20 mouse cellular contexts compared by ENCODE assay signal in genomic region chr9:108776614-108777013, GRCm38 (mm10). TPM values are rescaled to one million over a fixed set of nuclear protein-coding genes. Genes with fewer than 3 reads are reported as not detected.
A peak's percentile ranks its signal among the peaks of the same experiment; 100 is the strongest.
DNase-seq lines count a peak whose midpoint lies in the region; ATAC-seq and TF ChIP-seq lines count a peak whose summit lies in the region.
"Had no signal": no experiment of that assay in that cellular context is flagged by ENCODE, and none has a peak within 500 bp of the region (broad histone marks: within the 10 kb centered on the region; RNA-seq: fewer than 3 reads in every experiment).

No protein-coding gene starts in this region.

- DNase-seq in liver, embryonic 13.5 days = peak; percentile 23
- peak; percentile 43 for DNase-seq in stomach, postnatal 0 days (ENCODE audit: low spot score)
- DNase-seq in cerebellum, adult 11-12 months = no peak
- DNase-seq in spleen, postnatal 10 days (ENCODE audit: low spot score in 2 of 2) = no peak
- no peak for DNase-seq in kidney, postnatal 14 days
- DNase-seq: adrenal gland, adult 8-10 months; adrenal gland, postnatal 36 days; cerebellum, adult 8-10 months; cerebellum, postnatal 14 days; gastrocnemius, postnatal 10 days; heart, adult 18-20 months; heart, postnatal 10 days; heart, postnatal 4 days had no signal

- no peak overlapping the region for H3K4me3 ChIP-seq in liver, embryonic 13.5 days (replicated peaks)
- no peak overlapping the region for H3K4me3 ChIP-seq in stomach, postnatal 0 days (ENCODE audit: low read depth, low read length)
- H3K4me3 ChIP-seq: embryonic facial prominence, embryonic 12.5 days; forebrain, embryonic 15.5 days; heart, embryonic 10.5 days; hindbrain, embryonic 12.5 days had no signal

- H3K9me3 ChIP-seq in liver, embryonic 13.5 days (replicated peaks) = no peaks in the 10 kb centered on the region
- H3K9me3 ChIP-seq in stomach, postnatal 0 days (ENCODE audit: control insufficient read depth, low read length) = no peaks in the 10 kb centered on the region
- H3K9me3 ChIP-seq: embryonic facial prominence, embryonic 12.5 days; forebrain, embryonic 15.5 days; heart, embryonic 10.5 days; hindbrain, embryonic 12.5 days had no signal

- peaks cover 14% of the 10 kb centered on the region for H3K27me3 ChIP-seq in liver, embryonic 13.5 days
- H3K27me3 ChIP-seq in stomach, postnatal 0 days (ENCODE audit: control insufficient read depth, insufficient read depth, low read length) = no peaks in the 10 kb centered on the region
- H3K27me3 ChIP-seq: embryonic facial prominence, embryonic 12.5 days; forebrain, embryonic 15.5 days; hindbrain, embryonic 12.5 days had no signal

- H3K4me1 ChIP-seq in liver, embryonic 13.5 days (replicated peaks) = peaks cover 20% of the 10 kb centered on the region
- H3K4me1 ChIP-seq in stomach, postnatal 0 days (replicated peaks; ENCODE audit: control insufficient read depth, insufficient read depth) = peaks cover 4% of the 10 kb centered on the region; the same call in 1 of the 2 replicates
- H3K4me1 ChIP-seq: embryonic facial prominence, embryonic 12.5 days; forebrain, embryonic 15.5 days; hindbrain, embryonic 12.5 days had no signal

- no peak for TF ChIP-seq EP300 in stomach, postnatal 0 days (optimal IDR thresholded peaks at IDR 0.05)

- TF ChIP-seq CTCF in stomach, postnatal 0 days (IDR thresholded peaks at IDR 0.05; ENCODE audit: low read depth) = no peak

- WGBS in liver, embryonic 13.5 days (ENCODE audit: insufficient replicate concordance) = 60% methylated on average over 4 of the region's 4 CpGs
- 74% methylated on average over 4 of the region's 4 CpGs for WGBS in stomach, postnatal 0 days

- H3K36me3 ChIP-seq in liver, embryonic 13.5 days = no peaks in the 10 kb centered on the region
- H3K36me3 ChIP-seq in stomach, postnatal 0 days (ENCODE audit: control insufficient read depth, insufficient read depth, low read length) = no peaks in the 10 kb centered on the region
- H3K36me3 ChIP-seq: embryonic facial prominence, embryonic 12.5 days; forebrain, embryonic 15.5 days; heart, embryonic 10.5 days; hindbrain, embryonic 12.5 days had no signal

- H3K9ac ChIP-seq in liver, embryonic 13.5 days = peak overlapping the region; percentile 19; the same call in 1 of the 2 replicates
- H3K9ac ChIP-seq in stomach, postnatal 0 days (ENCODE audit: low read length) = no peak overlapping the region
- H3K9ac ChIP-seq: embryonic facial prominence, embryonic 12.5 days; forebrain, embryonic 15.5 days; hindbrain, embryonic 12.5 days had no signal

- peak; percentile 68; the same call in 1 of the 2 replicates for ATAC-seq in erythroid progenitor cell, adult 5-6 weeks (replicated peaks; ENCODE audit: low FRiP score, poor library complexity, severe bottlenecking)
- peak; percentile 92 for ATAC-seq in liver, embryonic 13.5 days (ENCODE audit: low read depth)
- peak; percentile 29; the same call in 1 of the 2 replicates for ATAC-seq in megakaryocyte progenitor cell, adult 5-6 weeks (replicated peaks; ENCODE audit: poor library complexity)
- peak; percentile 92 for ATAC-seq in stomach, postnatal 0 days (ENCODE audit: low FRiP score, low TSS enrichment)
- ATAC-seq: forebrain, embryonic 15.5 days; hindbrain, embryonic 16.5 days had no signal

- H3K27ac ChIP-seq in liver, embryonic 13.5 days = no peak overlapping the region
- no peak overlapping the region for H3K27ac ChIP-seq in stomach, postnatal 0 days (replicated peaks)
- H3K27ac ChIP-seq: embryonic facial prominence, embryonic 12.5 days; forebrain, embryonic 15.5 days; heart, embryonic 10.5 days; hindbrain, embryonic 12.5 days had no signal

- H3K4me2 ChIP-seq in liver, embryonic 13.5 days = peak overlapping the region; percentile 30
- H3K4me2 ChIP-seq in stomach, postnatal 0 days (replicated peaks; ENCODE audit: low read depth) = no peak overlapping the region
- H3K4me2 ChIP-seq: embryonic facial prominence, embryonic 12.5 days; forebrain, embryonic 15.5 days; hindbrain, embryonic 12.5 days had no signal

RNA-seq across cellular contexts. Expression of gene Ip6k2, which starts 7.0 kb away (rescaled TPM):
- 16.2 and 32.7 TPM in 2 replicates for total RNA-seq in erythroid progenitor cell, adult 5-6 weeks (2015; ENCODE audit: low replicate concordance)
- 32.5 and 80.9 TPM in 2 replicates for total RNA-seq in erythroid progenitor cell, adult 5-6 weeks (2017; ENCODE audit: low replicate concordance)
- 11.5 and 11.6 TPM in 2 replicates for polyA plus RNA-seq in liver, embryonic 13.5 days (2015; fragmentation: Nextera tagmentation; extraction: Ambion mirVana)
- total RNA-seq in megakaryocyte progenitor cell, adult 5-6 weeks (2015) = 12.9 and 21.1 TPM in 2 replicates
- total RNA-seq in megakaryocyte progenitor cell, adult 5-6 weeks (2017) = 40.9 and 50.6 TPM in 2 replicates
- 35.7 and 37.8 TPM in 2 replicates for polyA plus RNA-seq in stomach, postnatal 0 days (2015; fragmentation: Nextera tagmentation; extraction: Ambion mirVana)

RNA-seq across cellular contexts. Expression of gene Nckipsd, which starts 31.6 kb away (rescaled TPM):
- total RNA-seq in erythroid progenitor cell, adult 5-6 weeks (2015; ENCODE audit: low replicate concordance) = 2.9 and 6.1 TPM in 2 replicates
- total RNA-seq in erythroid progenitor cell, adult 5-6 weeks (2017; ENCODE audit: low replicate concordance) = 9.8 and 20.6 TPM in 2 replicates
- 3.9 and 5.9 TPM in 2 replicates for polyA plus RNA-seq in liver, embryonic 13.5 days (2015; fragmentation: Nextera tagmentation; extraction: Ambion mirVana)
- 8.4 and 8.7 TPM in 2 replicates for total RNA-seq in megakaryocyte progenitor cell, adult 5-6 weeks (2015)
- total RNA-seq in megakaryocyte progenitor cell, adult 5-6 weeks (2017) = 5.0 and 5.5 TPM in 2 replicates
- 7.9 and 8.5 TPM in 2 replicates for polyA plus RNA-seq in stomach, postnatal 0 days (2015; fragmentation: Nextera tagmentation; extraction: Ambion mirVana)

RNA-seq across cellular contexts. Expression of gene Celsr3, which starts 49.5 kb away (rescaled TPM):
- 2.9 and 4.3 TPM in 2 replicates for total RNA-seq in erythroid progenitor cell, adult 5-6 weeks (2015; ENCODE audit: low replicate concordance)
- total RNA-seq in erythroid progenitor cell, adult 5-6 weeks (2017; ENCODE audit: low replicate concordance) = 0.51 and 0.61 TPM in 2 replicates
- polyA plus RNA-seq in liver, embryonic 13.5 days (2015; fragmentation: Nextera tagmentation; extraction: Ambion mirVana) = 0.03 TPM in 2 replicates
- total RNA-seq in megakaryocyte progenitor cell, adult 5-6 weeks (2015) = 4.5 and 5.4 TPM in 2 replicates
- total RNA-seq in megakaryocyte progenitor cell, adult 5-6 weeks (2017) = 1.5 and 2.5 TPM in 2 replicates
- 0.15 and 0.22 TPM in 2 replicates for polyA plus RNA-seq in stomach, postnatal 0 days (2015; fragmentation: Nextera tagmentation; extraction: Ambion mirVana)

Comparison
In these comparisons a context has a peak if more than half of its experiments do, and no peak if none do; other contexts are left out.
1. ATAC-seq: peak in every context shown above with its lines; median percentile 92 in liver, embryonic 13.5 days; 92 in stomach, postnatal 0 days; 68 in erythroid progenitor cell, adult 5-6 weeks; 29 in megakaryocyte progenitor cell, adult 5-6 weeks.
2. DNase-seq: peak in liver, embryonic 13.5 days (single experiment) and stomach, postnatal 0 days (single experiment); none in cerebellum, adult 11-12 months (single experiment), spleen, postnatal 10 days (0 of 2) and kidney, postnatal 14 days (single experiment).